Mouse (Mus musculus): ENCODE measurements around the gene Asl. TPM values are rescaled to one million over a fixed set of nuclear protein-coding genes. Genes with fewer than 3 reads are reported as not detected.
A peak's percentile ranks its signal among the peaks of the same experiment; 100 is the strongest.

Asl gene
- total RNA-seq, 1 experiment from 2014 or later, result 21.0 TPM

- ATAC-seq (replicated peaks; ENCODE audit: insufficient number of reproducible peaks, low FRiP score, low TSS enrichment, poor library complexity, severe bottlenecking), result no peak
These were observed 9.6 kb downstream of the Asl start for GRCm38 (mm10) chr5:130019461-130019860.

GRCm38 (mm10) chr5:130015104-130015503 lies 13.9 kb downstream of the Asl start:
- no peak for ATAC-seq (replicated peaks; ENCODE audit: insufficient number of reproducible peaks, low FRiP score, low TSS enrichment, poor library complexity, severe bottlenecking)

DNA sequence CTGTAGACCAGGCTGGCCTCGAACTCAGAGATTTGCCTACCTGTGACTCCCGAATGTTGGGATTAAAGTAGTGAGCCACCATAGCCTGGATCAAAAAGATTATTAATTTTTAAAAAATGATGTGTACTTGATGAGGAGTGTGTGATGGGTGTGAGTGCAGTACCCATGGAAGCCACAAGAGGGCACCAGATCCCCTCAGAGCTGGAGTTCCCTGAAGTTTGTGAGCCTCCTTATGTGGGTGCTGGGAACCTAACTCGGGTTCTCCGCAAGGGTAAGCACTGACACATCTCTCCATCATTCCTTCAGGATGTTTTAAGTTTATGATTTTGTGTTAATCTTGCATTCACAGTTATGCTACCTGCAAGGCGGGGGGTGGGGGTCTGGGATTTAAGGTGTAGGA lies 18.1 kb downstream of the Asl start:
- ATAC-seq (replicated peaks; ENCODE audit: insufficient number of reproducible peaks, low FRiP score, low TSS enrichment, poor library complexity, severe bottlenecking), result no peak

GRCm38 (mm10) chr5:130009784-130010183 lies 19.3 kb downstream of the Asl start:
- no peak for ATAC-seq (replicated peaks; ENCODE audit: insufficient number of reproducible peaks, low FRiP score, low TSS enrichment, poor library complexity, severe bottlenecking)

- ATAC-seq (replicated peaks; ENCODE audit: insufficient number of reproducible peaks, low FRiP score, low TSS enrichment, poor library complexity, severe bottlenecking), result no peak
These were observed 20.9 kb downstream of the Asl start for GRCm38 (mm10) chr5:130008034-130008590.

DNA sequence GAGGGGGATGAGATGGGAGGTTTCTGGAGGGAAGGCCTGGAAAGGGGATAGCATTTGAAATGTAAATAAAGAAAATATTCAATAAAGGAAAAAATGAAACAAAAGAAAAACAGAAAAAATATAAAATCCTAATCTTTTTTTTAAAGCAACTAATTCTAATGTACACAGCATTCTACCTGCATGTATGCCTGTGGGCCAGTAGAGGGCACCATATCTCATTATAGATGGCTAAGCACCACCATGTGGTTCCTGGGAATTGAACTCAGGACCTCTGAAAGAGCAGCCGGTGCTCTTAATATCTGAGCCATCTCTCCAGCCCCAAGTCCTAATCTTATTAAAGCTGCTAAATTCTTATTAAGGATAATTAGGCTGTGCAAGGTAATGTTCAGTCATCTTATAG lies 21.7 kb downstream of the Asl start:
- no peak for ATAC-seq (replicated peaks; ENCODE audit: insufficient number of reproducible peaks, low FRiP score, low TSS enrichment, poor library complexity, severe bottlenecking)

GRCm38 (mm10) chr5:130003229-130003628 lies 25.8 kb downstream of the Asl start:
- ATAC-seq (replicated peaks; ENCODE audit: insufficient number of reproducible peaks, low FRiP score, low TSS enrichment, poor library complexity, severe bottlenecking), result no peak

- peak; percentile 83 for ATAC-seq (replicated peaks; ENCODE audit: insufficient number of reproducible peaks, low FRiP score, low TSS enrichment, poor library complexity, severe bottlenecking)
These were observed 26.5 kb downstream of the Asl start, which contains the start of gene Gusb for GRCm38 (mm10) chr5:130002301-130003146. Gene Gusb (minus strand): TSS chr5:130003049.

DNA sequence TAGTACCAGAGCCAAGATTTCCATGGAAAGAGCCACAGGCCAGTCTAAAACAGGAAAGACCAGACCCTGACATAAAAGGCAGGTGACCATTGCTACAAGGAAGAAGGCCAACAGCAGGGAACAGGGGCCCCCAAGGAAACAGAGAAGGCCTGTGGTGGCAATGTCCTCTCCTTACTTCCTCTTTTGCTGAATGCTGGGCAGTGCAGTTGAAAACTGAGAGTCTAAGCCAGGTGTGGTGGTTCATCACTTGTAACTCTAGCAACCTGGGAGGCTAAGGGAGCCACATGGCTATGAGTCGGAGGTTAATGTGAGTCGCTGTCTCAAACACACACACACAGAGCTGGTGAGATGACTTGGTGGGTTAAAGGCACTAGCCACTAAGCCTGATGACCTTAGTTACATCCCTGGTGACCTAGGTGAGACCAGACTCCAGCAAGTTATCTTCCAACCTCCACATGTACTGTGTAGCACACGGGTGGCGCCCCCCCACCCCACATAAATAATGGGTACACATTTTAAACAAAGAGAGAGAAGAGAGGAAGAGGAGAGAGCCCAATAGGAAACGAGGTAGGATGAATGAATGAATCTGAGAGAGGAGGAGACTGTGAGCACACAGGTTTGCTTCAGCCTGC lies 27.6 kb downstream of the Asl start:
- peak; percentile 34 for ATAC-seq (replicated peaks; ENCODE audit: insufficient number of reproducible peaks, low FRiP score, low TSS enrichment, poor library complexity, severe bottlenecking)

GRCm38 (mm10) chr5:130000735-130001134 lies 28.3 kb downstream of the Asl start:
- peak; percentile 50 for ATAC-seq (replicated peaks; ENCODE audit: insufficient number of reproducible peaks, low FRiP score, low TSS enrichment, poor library complexity, severe bottlenecking)

DNA sequence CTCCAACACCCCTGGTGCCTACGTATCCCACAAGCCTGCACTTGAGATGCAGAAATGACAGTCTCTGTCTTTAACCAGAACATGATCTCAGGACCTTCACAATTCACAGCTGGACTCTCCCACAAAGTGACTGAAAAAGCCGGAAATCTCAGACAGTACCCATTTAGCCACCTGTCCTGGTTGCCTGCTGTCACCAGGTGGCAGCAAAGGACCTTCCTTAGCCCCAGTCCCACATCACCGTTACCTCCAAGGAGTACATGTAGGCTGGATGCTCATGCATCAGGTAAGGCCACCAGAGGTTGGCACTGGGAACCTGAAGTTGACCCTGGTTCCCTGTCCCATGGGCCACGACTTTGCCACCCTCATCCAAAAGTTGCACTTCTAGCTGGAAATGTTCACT lies 29.9 kb downstream of the Asl start:
- ATAC-seq (replicated peaks; ENCODE audit: insufficient number of reproducible peaks, low FRiP score, low TSS enrichment, poor library complexity, severe bottlenecking), result peak; percentile 19; the same call in 1 of the 2 replicates

- no peak for ATAC-seq (replicated peaks; ENCODE audit: insufficient number of reproducible peaks, low FRiP score, low TSS enrichment, poor library complexity, severe bottlenecking)
These were observed 31.3 kb downstream of the Asl start for GRCm38 (mm10) chr5:129997700-129998099.

DNA sequence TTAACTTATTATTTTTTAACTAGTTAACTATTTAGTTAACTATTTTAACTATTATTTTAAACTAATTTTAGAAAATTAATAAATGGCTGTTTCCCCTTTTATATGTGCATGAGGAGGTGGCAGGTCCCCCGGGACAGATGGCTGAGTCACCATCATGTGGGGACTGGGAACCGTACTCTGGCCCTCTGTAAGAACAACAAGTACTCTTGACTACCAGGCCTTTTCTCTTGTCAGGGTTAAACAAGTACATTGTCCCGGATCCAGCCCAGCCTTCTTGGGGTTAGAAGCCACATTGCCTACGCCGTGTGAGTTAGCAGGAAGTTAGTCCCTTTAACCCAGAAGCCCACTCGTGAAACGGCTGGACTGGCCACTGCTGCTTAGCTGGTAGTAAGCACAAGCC lies 34.1 kb downstream of the Asl start:
- no peak for ATAC-seq (replicated peaks; ENCODE audit: insufficient number of reproducible peaks, low FRiP score, low TSS enrichment, poor library complexity, severe bottlenecking)

- no peak for ATAC-seq (replicated peaks; ENCODE audit: insufficient number of reproducible peaks, low FRiP score, low TSS enrichment, poor library complexity, severe bottlenecking)
These were observed 35.7 kb downstream of the Asl start for GRCm38 (mm10) chr5:129993374-129993773.

- ATAC-seq (replicated peaks; ENCODE audit: insufficient number of reproducible peaks, low FRiP score, low TSS enrichment, poor library complexity, severe bottlenecking), result no peak
These were observed 37.1 kb downstream of the Asl start for GRCm38 (mm10) chr5:129991898-129992297.

- ATAC-seq (replicated peaks; ENCODE audit: insufficient number of reproducible peaks, low FRiP score, low TSS enrichment, poor library complexity, severe bottlenecking), result no peak
These were observed 39.7 kb downstream of the Asl start for GRCm38 (mm10) chr5:129989376-129989775.

GRCm38 (mm10) chr5:129980216-129980615 lies 48.8 kb downstream of the Asl start:
- no peak for ATAC-seq (replicated peaks; ENCODE audit: insufficient number of reproducible peaks, low FRiP score, low TSS enrichment, poor library complexity, severe bottlenecking)

DNA sequence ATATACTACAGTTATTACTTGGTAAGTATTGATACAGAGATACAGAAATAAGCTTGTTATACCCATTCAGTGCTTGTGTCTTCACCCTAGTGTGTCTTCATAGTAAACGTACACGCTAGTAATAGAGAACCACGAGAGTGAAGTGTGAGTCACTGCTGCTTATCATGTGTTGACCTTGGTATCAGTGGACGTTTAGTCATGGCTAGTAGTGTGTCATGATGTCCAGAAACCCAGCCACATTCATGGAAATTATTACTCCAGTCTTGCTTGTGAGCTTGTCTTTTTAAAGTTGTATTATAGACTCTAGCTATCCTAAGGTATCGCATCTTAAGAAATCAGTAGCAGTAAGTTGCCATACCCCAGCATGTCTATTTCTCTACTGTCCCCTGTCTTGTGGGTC lies 50.4 kb downstream of the Asl start:
- ATAC-seq (replicated peaks; ENCODE audit: insufficient number of reproducible peaks, low FRiP score, low TSS enrichment, poor library complexity, severe bottlenecking), result no peak

- no peak for ATAC-seq (replicated peaks; ENCODE audit: insufficient number of reproducible peaks, low FRiP score, low TSS enrichment, poor library complexity, severe bottlenecking)
These were observed 51.3 kb downstream of the Asl start for GRCm38 (mm10) chr5:129977768-129978167.

DNA sequence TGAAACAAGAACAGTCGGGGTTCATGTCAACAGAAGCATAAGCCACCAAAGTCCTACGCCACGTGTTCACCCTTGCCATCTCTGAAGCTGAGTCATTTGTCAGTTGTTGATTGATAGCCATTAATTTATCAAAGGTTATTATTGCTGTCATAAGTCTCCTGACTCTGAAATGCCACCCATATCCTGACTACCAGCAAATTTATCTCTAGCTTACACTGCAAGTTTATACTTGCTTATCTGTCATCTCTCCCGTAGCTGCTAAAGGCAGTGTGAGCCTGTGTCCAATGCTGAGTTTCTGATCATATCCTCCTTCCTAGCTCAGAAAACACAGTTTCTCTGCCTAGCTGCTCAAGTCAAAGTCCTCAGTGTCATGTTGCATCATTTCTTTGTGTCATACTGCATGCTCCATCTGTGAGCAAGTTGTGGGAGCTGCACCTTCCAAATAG lies 54.2 kb downstream of the Asl start:
- ATAC-seq (replicated peaks; ENCODE audit: insufficient number of reproducible peaks, low FRiP score, low TSS enrichment, poor library complexity, severe bottlenecking), result no peak
